Mouse (Mus musculus): Measurements from ENCODE around the gene Parva. TPM values are rescaled to one million over a fixed set of nuclear protein-coding genes. Genes with fewer than 3 reads are reported as not detected.

Parva gene
- total RNA-seq, 2 experiments from 2014 or later = 25.6 to 26.8 TPM

DNA sequence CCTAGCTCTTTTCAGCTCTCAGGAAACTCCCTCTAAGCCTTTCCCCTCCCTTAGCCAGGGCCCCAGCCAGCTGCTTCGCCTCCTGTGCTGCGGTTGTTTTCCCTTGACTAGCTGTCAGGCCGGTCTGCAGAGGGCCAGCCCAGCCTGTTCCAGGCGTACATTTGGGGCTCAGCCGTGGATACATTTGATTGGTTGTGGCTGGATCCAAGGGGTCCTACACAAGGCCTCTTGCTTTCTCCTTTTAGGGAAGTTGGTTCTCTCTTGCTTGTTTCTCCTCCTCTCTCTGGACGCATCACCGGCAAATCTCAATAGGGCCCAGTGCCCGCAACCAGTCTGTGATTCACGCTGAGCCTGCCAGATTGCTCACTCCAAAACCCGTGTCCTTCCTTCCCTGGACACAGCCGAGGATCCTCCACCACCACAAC lies 40.4 kb downstream of the Parva start:
- peak; percentile 59 for DNase-seq
- intact Hi-C loops (cut with DNase I) = no loop called here

DNA sequence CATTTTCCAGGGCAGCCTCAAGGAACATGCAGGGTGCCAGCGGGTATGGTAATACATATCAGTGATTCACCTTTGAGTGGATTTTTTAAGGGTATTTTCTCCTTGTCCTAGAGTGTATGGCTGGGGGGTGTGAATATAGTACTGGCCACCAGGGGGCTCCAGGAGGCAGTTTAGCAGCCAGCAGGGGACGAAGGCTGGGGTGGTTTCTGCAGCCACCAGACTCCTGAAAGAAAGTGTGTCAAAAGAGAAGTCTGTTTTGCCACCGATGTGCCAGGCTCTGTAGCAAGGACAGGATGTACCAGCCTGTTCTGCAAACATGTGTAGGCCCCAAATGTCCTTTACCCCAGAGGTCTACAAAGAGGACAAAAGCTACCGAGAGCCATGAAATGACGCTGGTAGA lies 42.5 kb downstream of the Parva start:
- intact Hi-C loops (cut with DNase I) = loop anchor here (5.0 to 10.0 kb wide), 2 partner anchors 195 to 397 kb away; no protein-coding TSS in a partner anchor
- peak; percentile 84 for DNase-seq

DNA sequence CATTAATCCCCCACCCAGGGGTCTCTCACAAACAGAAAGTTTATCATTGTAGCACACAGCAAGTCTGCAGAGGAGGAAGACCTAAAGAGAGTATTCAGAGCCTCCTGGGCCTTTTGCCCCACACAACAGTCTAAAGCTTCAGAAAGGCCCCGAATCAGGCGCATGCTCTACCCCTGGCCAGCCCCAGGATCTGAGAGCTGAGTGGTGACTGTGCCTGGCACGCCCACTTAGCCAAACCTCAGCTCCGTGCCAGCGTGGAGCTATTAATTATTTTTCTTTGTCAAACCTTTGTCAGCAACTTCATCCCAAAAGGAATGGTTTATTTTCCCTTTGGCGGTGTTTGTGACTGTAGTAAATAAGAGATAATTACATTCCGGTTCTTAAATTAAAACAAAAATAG lies 44.0 kb downstream of the Parva start:
- DNase-seq = no peak
- intact Hi-C loops (cut with DNase I) = loop anchor here (5.0 to 10.0 kb wide), 2 partner anchors 193 to 396 kb away; no protein-coding TSS in a partner anchor

DNA sequence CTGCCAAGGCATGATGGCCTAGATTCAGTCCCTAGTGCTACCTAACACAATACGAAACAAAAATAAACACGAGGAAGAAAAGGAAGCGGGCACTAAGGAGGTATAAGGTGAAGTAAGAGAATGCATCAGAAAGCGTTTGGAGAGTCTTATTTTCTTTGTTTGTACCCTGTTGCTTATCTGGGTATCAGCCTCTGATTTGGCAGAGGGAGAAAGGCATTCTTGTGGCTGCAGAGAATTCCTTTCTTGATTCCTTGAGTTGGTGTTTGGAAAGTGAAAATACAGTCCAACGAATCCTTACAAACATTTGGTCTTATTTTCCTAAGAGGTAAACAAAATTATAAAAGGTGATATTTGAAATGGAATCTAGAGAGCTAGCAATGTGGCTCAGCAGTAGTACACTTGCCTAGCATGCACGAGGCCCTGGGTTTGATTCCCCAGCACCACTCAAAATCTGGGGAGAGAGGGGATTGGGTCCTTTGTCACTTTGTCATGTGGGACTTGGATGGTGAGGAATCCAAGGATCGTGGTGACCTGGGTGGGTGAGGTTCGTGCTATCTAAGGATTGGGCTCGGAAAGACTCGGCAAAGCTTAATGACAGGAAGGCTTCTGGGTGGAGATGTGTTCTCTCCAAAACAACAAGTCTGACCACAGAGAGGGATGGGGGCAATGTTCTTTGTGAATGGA lies 44.9 kb downstream of the Parva start:
- no peak for DNase-seq

DNA sequence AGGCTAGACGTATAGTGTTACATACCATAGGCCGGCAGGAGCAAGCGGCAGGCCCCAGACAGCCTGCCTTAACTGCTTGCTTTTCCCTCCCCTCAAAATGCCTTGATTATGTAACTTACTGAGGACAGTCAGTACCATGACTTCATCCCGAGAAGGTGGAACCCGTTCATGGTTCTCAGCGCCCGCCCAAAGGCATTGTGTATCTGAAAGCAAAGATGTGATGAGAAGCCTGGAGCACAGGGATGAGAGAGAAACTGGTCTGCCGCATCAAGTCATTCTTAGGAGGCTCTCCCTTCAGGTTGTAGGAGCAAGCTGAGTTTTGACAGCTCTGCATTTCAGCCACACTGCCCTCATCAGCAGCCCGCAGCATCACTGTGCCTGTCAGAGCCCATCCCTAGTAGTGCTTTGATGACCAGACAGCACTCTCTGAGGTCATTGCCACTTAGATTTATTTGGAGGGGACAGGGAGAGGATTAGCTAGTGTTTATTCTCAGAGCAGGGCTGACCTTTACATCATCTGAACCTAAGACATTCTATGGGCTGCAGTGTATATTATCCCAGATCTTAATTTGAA lies 45.5 kb downstream of the Parva start:
- intact Hi-C loops (cut with DNase I) = loop anchor here (5.0 to 10.0 kb wide), 2 partner anchors 192 to 395 kb away; no protein-coding TSS in a partner anchor
- no peak for DNase-seq

More for the DNA sequence above, 44.9 kb downstream of the Parva start:
- intact Hi-C loops (cut with DNase I) = loop anchor here (5.0 to 10.0 kb wide), 2 partner anchors 193 to 395 kb away; no protein-coding TSS in a partner anchor

DNA sequence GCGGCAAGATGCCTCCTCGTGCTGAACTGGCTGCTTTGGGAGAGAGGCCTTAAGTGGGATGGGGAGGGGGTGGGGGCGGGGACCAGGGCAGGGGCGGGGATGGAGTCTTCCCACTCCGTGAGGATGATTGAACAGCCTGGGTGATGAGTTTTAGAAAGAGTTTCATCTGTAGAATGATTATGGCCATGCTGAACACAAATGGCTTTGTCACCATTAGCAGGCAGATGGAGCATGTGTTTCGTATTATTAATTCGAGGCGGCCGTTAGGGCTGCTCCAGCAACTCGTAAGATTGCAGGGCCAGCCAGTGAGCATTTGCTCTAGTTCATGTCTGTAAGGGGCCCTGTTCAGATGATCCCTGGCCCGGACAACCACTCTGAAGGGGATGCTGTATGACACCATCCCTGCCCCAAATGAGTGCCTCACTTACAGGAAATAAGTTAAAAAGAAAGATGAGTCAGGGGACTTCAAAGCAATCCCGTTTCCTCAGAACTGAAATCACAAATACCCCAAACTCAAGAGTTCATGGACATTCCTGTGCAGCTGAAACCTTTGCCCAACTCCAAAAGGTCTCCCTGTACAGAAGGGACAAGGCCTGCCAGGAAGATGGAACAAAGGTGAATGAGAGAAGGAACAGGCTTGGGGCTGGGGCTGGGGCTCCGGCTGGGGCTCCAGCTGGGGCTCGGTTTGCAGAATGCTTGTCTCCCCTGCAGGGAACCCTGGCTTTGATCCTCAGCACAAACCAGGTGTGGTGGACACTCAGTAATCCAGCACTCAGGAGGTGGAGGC lies 46.5 kb downstream of the Parva start:
- intact Hi-C loops (cut with DNase I) = loop anchor here (5.0 to 10.0 kb wide), 2 partner anchors 191 to 393 kb away; no protein-coding TSS in a partner anchor
- no peak for DNase-seq

DNA sequence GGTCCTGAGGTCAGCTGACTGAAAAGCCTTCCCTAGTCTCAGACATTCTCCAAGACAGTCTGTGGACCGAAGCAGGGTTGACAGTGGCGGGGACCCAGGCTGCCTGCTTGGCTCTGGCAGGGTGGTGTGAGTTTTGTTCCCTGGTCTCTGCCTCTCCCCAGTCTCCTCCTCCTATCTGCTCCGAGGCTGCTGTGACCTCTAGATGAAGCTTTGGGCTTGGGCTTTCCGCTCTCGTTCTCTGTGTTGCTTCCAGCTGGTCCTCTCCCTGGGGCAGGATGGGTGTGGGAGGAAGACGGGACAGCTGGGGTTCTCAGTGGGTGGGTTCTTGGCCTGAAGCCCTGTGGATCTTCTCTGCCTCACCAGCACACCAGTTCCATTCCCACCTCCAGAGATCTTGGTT lies 51.8 kb downstream of the Parva start:
- intact Hi-C loops (cut with DNase I) = loop anchor here (10.0 kb wide), 1 partner anchor 186 kb away; no protein-coding TSS in a partner anchor
- DNase-seq = peak; percentile 65

DNA sequence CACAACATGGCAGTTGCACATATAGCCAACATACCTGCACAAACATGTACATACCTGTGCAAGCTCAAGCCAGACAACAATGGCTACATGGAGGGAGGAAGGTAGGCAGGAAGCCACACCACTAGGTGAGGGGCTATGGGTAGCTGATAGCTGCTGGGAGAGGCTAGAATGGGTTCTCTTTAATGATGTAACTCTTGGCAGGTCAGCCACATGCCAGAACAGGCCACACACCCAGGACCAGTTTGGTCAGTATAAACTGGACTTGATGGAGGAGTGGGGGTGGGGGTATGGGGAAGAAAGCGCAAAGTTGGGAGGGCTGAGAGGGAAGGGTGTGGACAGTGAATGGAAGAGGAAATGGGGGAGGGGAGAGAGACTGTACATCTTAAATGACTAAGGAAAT lies 53.7 kb downstream of the Parva start:
- no peak for DNase-seq
- intact Hi-C loops (cut with DNase I) = no loop called here

DNA sequence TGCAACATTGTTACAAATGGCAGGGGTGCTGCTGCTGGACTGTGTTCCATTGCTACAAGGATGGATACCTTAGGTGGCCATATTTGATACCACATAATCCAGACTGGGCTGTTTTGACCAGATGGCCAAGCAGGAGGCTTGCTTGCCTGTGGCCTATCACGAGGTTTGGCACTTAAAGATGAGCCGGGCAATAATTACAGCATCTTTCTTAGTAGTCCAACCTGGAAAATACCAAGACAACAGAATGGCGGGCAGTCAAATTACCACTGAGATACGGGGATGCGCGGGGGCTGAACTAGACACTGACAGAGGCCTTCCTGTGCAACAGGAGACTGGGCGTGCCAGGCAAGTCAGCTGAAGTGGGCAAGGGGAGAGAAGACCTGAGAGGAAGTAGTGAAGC lies 55.3 kb downstream of the Parva start:
- DNase-seq = no peak
- intact Hi-C loops (cut with DNase I) = no loop called here

DNA sequence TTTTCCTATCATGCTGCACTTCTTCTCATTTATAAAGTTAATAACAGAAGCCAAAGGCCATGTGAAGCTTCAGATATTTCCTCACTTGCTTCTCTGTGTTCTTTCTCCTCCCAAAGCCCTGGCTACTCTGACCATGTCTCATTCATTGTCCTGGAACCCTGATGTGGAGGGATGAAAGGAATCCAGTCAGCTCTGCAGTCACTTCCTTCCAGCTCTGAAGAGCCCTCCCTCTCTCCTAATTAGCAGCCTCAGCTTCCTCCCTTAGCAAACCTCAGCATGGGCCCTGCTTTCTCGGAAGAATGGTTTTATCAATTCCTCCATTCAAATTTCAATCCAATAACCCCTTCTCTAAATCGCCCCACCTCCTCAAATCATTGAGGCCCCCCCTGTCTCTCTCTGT lies 56.1 kb downstream of the Parva start:
- DNase-seq = no peak
- intact Hi-C loops (cut with DNase I) = no loop called here

DNA sequence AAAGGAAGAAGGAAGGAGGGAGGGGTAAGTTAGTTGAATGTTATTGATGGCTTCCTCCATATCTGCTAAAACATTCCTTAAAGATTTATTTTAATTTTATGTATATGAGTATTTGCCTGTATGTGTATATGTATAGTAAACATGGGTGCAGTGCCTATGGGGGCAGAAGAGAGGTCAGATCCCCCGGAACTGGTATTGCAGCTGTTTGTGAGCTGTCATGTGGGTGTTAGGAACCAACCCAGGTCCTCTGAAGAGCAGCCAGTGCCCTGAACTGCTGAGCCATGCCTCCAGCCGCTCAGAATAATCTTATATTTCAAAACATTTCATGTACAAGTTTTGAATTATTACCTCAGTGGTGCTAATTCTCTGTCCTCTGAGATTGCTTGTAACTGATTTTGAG lies 63.5 kb downstream of the Parva start:
- DNase-seq = no peak
- intact Hi-C loops (cut with DNase I) = no loop called here

DNA sequence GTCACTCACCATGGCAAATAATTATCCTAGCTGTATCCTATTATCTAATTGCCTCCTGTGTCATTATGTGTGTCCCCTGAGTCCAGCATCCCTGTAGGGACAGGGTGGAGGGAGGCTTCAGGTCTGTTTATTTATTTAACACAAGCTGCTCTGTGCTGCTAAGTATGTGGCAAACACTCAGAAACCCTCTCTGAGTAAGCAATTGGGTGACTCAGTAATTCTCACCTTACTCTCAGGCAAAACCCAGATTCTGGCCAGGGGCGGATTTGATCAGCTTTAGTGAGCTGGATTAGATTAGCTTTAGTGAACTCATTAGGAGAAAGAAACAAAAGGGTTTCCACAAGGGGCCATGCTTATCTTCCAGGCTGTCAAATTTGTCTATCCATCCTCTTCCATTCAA lies 64.4 kb downstream of the Parva start:
- intact Hi-C loops (cut with DNase I) = no loop called here
- DNase-seq = no peak

DNA sequence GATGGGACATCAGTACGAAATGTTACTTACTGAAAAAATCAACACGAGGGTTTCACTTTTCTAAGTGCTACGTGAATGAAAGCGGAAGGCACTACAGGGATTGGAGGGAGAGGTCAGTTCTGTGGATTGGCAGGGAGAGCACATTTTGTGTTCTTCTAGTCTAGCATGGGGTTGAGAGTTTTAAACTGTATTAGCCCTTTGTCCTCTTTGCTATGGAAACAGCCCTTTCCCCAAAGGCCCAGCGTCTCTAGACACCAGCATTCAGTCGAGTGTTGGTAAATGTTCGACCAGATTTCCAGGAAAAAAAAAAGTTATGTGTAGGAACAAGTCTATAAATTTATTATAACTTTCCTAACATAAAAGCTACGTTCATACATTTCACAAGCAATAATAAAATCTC lies 68.6 kb downstream of the Parva start:
- DNase-seq = no peak
- intact Hi-C loops (cut with DNase I) = no loop called here

DNA sequence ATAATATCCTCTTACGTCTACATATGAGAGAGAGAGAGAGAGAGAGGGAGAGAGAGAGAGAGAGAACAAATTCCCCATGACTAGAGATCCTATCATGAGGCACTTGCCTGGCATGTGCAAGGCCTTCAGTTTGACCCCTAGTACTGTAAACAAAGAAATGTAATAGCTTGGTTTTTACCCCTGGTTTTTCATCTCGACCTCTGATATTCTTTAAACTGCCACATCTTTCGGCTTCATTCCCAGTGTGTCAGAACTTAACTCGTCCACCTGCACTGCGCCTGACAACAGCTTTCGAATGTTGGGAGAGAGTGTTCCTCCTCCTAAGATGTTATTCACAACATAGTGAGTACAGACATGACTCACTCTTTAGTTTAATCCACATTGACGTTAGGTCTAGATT lies 69.6 kb downstream of the Parva start:
- intact Hi-C loops (cut with DNase I) = no loop called here
- DNase-seq = no peak

DNA sequence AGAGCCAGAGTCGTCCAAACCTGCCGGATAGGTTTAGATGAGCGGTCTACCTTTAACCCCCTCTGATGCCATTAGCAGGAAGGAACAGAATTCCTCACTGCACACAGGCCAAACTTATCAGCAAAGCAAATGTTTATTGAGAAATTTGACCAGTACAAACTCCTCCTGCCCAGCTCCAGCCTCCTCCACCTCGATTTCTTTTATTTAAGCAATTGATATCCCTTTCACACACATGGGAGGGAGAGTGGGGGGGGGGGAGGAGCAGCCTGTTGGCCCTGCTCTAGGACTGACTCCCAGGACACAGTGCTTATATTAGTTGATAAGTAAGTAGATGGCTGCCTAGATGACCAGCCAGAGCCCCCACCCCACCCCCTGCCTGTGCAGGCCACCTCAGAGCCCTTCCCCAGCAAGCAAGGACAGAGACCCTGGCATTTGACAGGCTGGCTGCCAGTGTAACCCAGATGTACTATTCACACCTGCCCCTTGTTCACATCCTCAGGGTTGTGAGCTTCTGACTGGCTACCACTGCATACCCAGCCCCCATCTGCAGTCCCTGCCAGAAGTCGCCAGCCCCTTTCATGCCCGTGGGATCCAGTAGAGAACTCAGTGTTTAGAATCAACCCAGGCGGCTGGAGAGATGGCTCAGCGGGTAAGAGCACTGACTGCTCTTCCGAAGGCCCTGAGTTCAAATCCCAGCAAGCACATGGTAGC lies 71.4 kb downstream of the Parva start:
- intact Hi-C loops (cut with DNase I) = no loop called here
- no peak for DNase-seq

DNA sequence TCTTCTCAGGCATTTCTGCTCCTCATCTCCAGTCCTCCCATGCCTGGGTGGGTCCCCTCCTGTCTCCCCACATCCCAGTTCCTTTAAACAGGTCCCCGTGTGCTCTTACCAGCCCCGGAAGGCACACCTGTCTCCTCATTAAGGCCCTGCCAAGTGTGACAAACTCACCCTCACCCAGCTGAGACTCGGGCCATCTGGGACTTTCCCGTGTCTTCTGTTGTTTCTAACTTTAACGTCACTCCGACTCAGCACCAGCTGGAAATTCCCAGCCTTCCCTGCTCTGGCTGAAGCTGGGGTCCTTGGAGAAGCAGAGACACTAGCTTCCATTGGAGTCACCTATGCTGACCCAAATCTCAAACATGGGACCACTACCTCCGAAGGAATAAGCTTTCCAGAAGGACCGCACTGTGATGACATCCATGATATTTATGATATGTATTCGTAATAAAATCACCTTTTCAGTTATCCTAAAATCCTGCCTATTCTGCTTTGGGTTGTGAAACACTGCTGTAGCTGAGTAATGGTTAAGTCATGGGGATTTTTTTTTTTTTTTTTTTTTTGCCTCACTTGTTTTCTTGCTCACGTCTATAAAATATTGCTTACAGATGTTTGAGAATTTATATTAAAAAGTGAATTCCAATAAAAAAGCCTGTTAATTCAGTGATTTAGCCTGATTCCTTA lies 72.3 kb downstream of the Parva start:
- intact Hi-C loops (cut with DNase I) = no loop called here
- DNase-seq = peak; percentile 14

DNA sequence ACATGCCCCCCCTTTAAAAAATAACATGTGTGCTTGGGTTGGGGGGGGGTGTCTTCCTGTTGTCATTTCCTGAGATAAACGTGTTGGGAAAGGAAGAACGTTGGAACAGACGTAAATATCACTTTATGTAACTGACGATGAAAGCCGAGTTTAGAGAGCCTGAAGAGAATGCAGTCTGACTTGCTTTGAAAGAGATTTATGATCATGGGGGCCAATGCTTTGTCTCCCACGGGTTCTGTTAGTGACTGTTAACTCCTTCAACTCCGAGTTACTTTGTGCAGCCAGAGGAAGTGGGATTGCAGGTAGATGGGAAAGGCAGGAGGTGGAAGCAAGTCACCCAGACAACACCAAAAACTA lies 72.8 kb downstream of the Parva start:
- intact Hi-C loops (cut with DNase I) = no loop called here
- DNase-seq = no peak

DNA sequence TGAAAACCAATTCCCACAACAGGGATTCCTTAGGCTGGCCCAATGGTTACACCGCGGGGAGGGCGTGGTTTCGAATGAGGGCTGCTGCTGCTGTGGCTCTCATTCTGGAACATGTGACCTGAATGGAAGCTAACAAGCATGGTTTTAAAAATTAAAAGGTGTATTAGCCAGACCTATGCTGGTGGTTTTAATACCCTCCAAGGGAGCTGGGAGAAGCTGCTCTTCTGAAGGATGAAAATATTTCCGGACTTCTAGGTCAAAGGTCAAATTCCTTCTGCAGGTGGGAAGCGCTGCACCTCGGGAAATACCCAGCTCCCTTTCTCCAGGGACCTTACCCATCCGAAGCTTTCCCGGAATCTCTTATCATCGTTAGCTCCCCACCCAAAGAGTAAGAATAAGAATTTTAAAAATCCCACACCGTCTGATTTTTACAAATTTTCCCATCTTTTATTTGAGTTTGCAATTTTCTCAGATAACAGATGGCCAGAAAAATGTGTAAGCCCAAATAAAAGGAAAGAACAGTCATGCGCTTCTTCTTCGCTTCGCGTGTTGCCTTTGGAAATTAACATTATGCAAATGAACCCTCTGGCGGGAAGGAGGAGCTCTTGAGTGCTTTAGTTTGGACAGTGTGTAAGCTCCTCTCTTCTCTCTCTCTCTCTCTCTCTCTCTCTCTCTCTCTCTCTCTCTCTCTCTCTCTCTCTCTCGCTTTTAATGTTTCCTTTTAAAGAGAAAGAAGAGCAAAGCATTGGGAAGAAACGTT lies 74.9 kb downstream of the Parva start:
- intact Hi-C loops (cut with DNase I) = no loop called here
- DNase-seq = no peak

DNA sequence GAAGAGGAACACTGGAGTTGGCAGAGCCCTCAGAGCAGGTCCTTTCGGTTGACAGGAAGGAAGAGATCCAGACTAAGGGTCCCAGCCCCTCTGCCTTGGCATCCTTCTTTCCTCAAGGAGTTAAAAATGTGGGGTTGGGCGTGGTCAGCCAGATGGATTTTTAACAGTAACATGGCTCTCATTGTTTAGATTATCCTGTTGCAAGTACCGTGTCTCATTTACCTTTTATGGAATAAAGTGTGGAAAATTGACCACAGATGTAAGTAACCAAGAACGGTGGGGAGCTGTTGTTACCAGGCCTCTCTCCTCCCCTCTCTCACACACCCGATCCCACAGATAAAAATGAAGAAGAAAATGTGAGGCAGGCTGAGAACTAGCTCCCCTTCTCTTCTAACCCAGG lies 75.5 kb downstream of the Parva start:
- intact Hi-C loops (cut with DNase I) = no loop called here
- DNase-seq = no peak

DNA sequence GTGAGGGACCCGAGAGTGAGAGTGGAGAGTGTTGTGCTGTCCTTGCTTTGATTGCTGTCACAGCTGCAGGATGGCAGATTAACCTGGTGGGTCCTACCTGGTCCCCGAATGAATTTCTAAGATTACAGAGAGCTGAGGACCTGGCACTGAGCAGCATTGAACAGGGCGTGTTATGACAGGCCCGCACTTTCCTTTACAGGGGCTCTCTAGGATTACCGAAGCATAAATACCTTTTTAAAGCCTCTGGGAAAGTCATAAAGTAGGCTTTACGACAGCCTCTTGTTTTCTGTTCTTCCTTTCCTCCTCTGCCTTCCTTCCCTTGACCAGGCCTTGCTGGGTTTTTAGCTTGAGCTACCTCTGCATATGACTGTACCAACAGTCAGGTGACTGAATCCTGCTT lies 76.1 kb downstream of the Parva start:
- no peak for DNase-seq
- intact Hi-C loops (cut with DNase I) = no loop called here

Measured in left cerebral cortex, postnatal 4 days (tissue).